8 mouse cellular contexts compared by ENCODE assay signal in genomic region chr12:24603266-24603665, GRCm38 (mm10). TPM values are rescaled to one million over a fixed set of nuclear protein-coding genes. Genes with fewer than 3 reads are reported as not detected.
DNase-seq lines count a peak whose midpoint lies in the region; ATAC-seq and TF ChIP-seq lines count a peak whose summit lies in the region.

No protein-coding gene starts in this region.

- 0 out of 2 replicates have a peak, but pooled peaks cover 2% of the 10 kb centered on the region for H3K4me1 ChIP-seq in midbrain, postnatal 0 days (ENCODE audit: insufficient read depth, low read length)
- no peaks in the 10 kb centered on the region for H3K4me1 ChIP-seq in stomach, postnatal 0 days (replicated peaks; ENCODE audit: control insufficient read depth, insufficient read depth)

- H3K9me3 ChIP-seq in midbrain, postnatal 0 days (ENCODE audit: low read length), result no peaks in the 10 kb centered on the region
- H3K9me3 ChIP-seq in stomach, postnatal 0 days (ENCODE audit: control insufficient read depth, low read length), result no peaks in the 10 kb centered on the region

- no peak overlapping the region for H3K27ac ChIP-seq in midbrain, postnatal 0 days (ENCODE audit: low read depth, low read length)
- H3K27ac ChIP-seq in stomach, postnatal 0 days (replicated peaks), result no peak overlapping the region

- no peak overlapping the region for H3K4me3 ChIP-seq in midbrain, postnatal 0 days (ENCODE audit: low read depth, low read length)
- H3K4me3 ChIP-seq in stomach, postnatal 0 days (ENCODE audit: low read depth, low read length), result no peak overlapping the region

- peak; percentile 80 for TF ChIP-seq CTCF in midbrain, postnatal 0 days (IDR thresholded peaks at IDR 0.05)
- peak; percentile 84 for TF ChIP-seq CTCF in stomach, postnatal 0 days (IDR thresholded peaks at IDR 0.05; ENCODE audit: low read depth)

- peak; percentile 37 to 66 for DNase-seq in frontal cortex, postnatal 14 days (ENCODE audit: low spot score in 2 of 2)
- DNase-seq in adrenal gland, postnatal 36 days, result peak; percentile 76 to 85
- DNase-seq in hindlimb bud, embryonic 11.5 days (ENCODE audit: extremely low spot score, low read depth, low spot score), result peak; percentile 30
- peak; percentile 38 to 83 for DNase-seq in left cerebral cortex, postnatal 10 days (ENCODE audit: extremely low spot score in 1 of 2, low spot score in 2 of 2)
- peak; percentile 84 for DNase-seq in midbrain, postnatal 0 days (ENCODE audit: low spot score)
- peak; percentile 83 for DNase-seq in stomach, postnatal 0 days (ENCODE audit: low spot score)

- no peak overlapping the region for H3K9ac ChIP-seq in midbrain, postnatal 0 days (replicated peaks; ENCODE audit: low read length, poor library complexity, severe bottlenecking)
- no peak overlapping the region for H3K9ac ChIP-seq in stomach, postnatal 0 days (ENCODE audit: low read length)

- intact Hi-C loops in left cerebral cortex, postnatal 10 days (cut with DNase I), result loop anchor here (5.0 kb wide), 1 partner anchor 86 kb away; no protein-coding TSS in a partner anchor

- ATAC-seq in frontal cortex, adult (ENCODE audit: low TSS enrichment), result no peak
- 0 out of 2 replicates have a peak, but pooled peaks have one; percentile 57 for ATAC-seq in erythroblast, adult 5-6 weeks (replicated peaks; ENCODE audit: low FRiP score, poor library complexity, severe bottlenecking)
- ATAC-seq in midbrain, postnatal 0 days (ENCODE audit: low FRiP score), result no peak
- ATAC-seq in stomach, postnatal 0 days (ENCODE audit: low FRiP score, low TSS enrichment), result peak; percentile 31; the same call in 1 of the 2 replicates

- 43% methylated on average over 2 of the region's 2 CpGs for WGBS in midbrain, postnatal 0 days
- 28% methylated on average over 2 of the region's 2 CpGs for WGBS in stomach, postnatal 0 days

- no peak for TF ChIP-seq EP300 in stomach, postnatal 0 days (optimal IDR thresholded peaks at IDR 0.05)

- H3K4me2 ChIP-seq in midbrain, postnatal 0 days (ENCODE audit: low read depth, low read length, poor library complexity, severe bottlenecking), result no peak overlapping the region
- no peak overlapping the region for H3K4me2 ChIP-seq in stomach, postnatal 0 days (replicated peaks; ENCODE audit: low read depth)

- H3K27me3 ChIP-seq in midbrain, postnatal 0 days (ENCODE audit: insufficient read depth, low read length), result no peaks in the 10 kb centered on the region
- no peaks in the 10 kb centered on the region for H3K27me3 ChIP-seq in stomach, postnatal 0 days (ENCODE audit: control insufficient read depth, insufficient read depth, low read length)

- H3K36me3 ChIP-seq in midbrain, postnatal 0 days (ENCODE audit: insufficient read depth, low read length), result no peaks in the 10 kb centered on the region
- H3K36me3 ChIP-seq in stomach, postnatal 0 days (ENCODE audit: control insufficient read depth, insufficient read depth, low read length), result no peaks in the 10 kb centered on the region

RNA-seq across cellular contexts. Expression of gene Grhl1, which starts 31.2 kb away (rescaled TPM):
- total RNA-seq in adrenal gland, postnatal 36 days (2021), result 1 to 10 TPM in 1 of 2 experiments, under 1 TPM in 1; 0.56 to 1.1 TPM
- 0.42 and 0.96 TPM in 2 replicates for total RNA-seq in erythroblast, adult 5-6 weeks (2015; ENCODE audit: low replicate concordance)
- total RNA-seq in erythroblast, adult 5-6 weeks (2017; ENCODE audit: low replicate concordance), result not detected in 2 replicates
- total RNA-seq in left cerebral cortex, postnatal 10 days (2021), result 1 to 10 TPM; 7.9 to 9.5 TPM
- 1.7 and 3.5 TPM in 2 replicates for total RNA-seq in midbrain, postnatal 0 days (2014; rRNA removed)
- 1.8 and 2.2 TPM in 2 replicates for polyA plus RNA-seq in midbrain, postnatal 0 days (2015; fragmentation: Nextera tagmentation; extraction: Ambion mirVana)
- polyA plus RNA-seq in stomach, postnatal 0 days (2015; fragmentation: Nextera tagmentation; extraction: Ambion mirVana), result 28.6 and 28.9 TPM in 2 replicates

RNA-seq across cellular contexts. Expression of gene Klf11, which starts 47.8 kb away (rescaled TPM):
- 10 to 100 TPM; 12.8 to 14.2 TPM for total RNA-seq in adrenal gland, postnatal 36 days (2021)
- total RNA-seq in erythroblast, adult 5-6 weeks (2015; ENCODE audit: low replicate concordance), result 4.8 and 7.9 TPM in 2 replicates
- total RNA-seq in erythroblast, adult 5-6 weeks (2017; ENCODE audit: low replicate concordance), result 11.8 and 14.8 TPM in 2 replicates
- 1 to 10 TPM; 8.3 to 9.0 TPM for total RNA-seq in left cerebral cortex, postnatal 10 days (2021)
- total RNA-seq in midbrain, postnatal 0 days (2014; rRNA removed), result 27.1 and 33.6 TPM in 2 replicates
- polyA plus RNA-seq in midbrain, postnatal 0 days (2015; fragmentation: Nextera tagmentation; extraction: Ambion mirVana), result 21.8 and 24.4 TPM in 2 replicates
- 9.8 and 11.3 TPM in 2 replicates for polyA plus RNA-seq in stomach, postnatal 0 days (2015; fragmentation: Nextera tagmentation; extraction: Ambion mirVana)

Comparison
In these comparisons a context has a peak if more than half of its experiments do, and no peak if none do; other contexts are left out.
1. DNase-seq: peak in every context shown above with its lines; median percentile 84 in midbrain, postnatal 0 days; 83 in stomach, postnatal 0 days; 80 in adrenal gland, postnatal 36 days; 60 in left cerebral cortex, postnatal 10 days; 52 in frontal cortex, postnatal 14 days; 30 in hindlimb bud, embryonic 11.5 days.
2. ATAC-seq: peak in erythroblast, adult 5-6 weeks (single experiment) and stomach, postnatal 0 days (single experiment); none in frontal cortex, adult (single experiment) and midbrain, postnatal 0 days (single experiment).